Mouse (Mus musculus): ENCODE results near the gene Aamdc. TPM values are rescaled to one million over a fixed set of nuclear protein-coding genes. Genes with fewer than 3 reads are reported as not detected.

Gene Aamdc
- total and polyA plus RNA-seq, 3 experiments = 11.9 to 13.2 (median 12.2) TPM

GRCm38 (mm10) chr7:97519935-97520334 is 59.4 kb downstream of the Aamdc start:
- H3K27ac ChIP-seq (ENCODE audit: insufficient read depth, low read depth) = no peak overlapping the region

GRCm38 (mm10) chr7:97514786-97515185 is 64.5 kb downstream of the Aamdc start:
- Histone ChIP-seq H3K27me3 (replicated peaks) (no peaks in the 10 kb centered on the region), H3K9me3 (replicated peaks; ENCODE audit: low read length) (no peaks in the 10 kb centered on the region), H3K4me1 (ENCODE audit: control insufficient read depth in 1 of 2, insufficient read depth in 2 of 2) (no peaks in the 10 kb centered on the region), H3K4me2 (ENCODE audit: insufficient read depth, low read depth, poor library complexity, severe bottlenecking) (no peak overlapping the region), H3K79me2 (replicated peaks; ENCODE audit: control insufficient read depth, extremely low read depth, insufficient read depth, poor library complexity, severe bottlenecking) (no peaks in the 10 kb centered on the region), H3K27ac (ENCODE audit: insufficient read depth, low read depth) (no peak overlapping the region), H3K36me3 (replicated peaks in 1 of 2; ENCODE audit: control insufficient read depth in 1 of 2, insufficient read depth in 1 of 2, low read length in 1 of 2) (peaks cover 64 to 98% of the 10 kb centered on the region in 2 experiments), H3K9ac (ENCODE audit: insufficient read depth, low read depth) (no peak overlapping the region), H3K4me3 (replicated peaks in 1 of 3; ENCODE audit: low read depth in 2 of 3, low read length in 2 of 3, poor library complexity in 1 of 3) (no peak overlapping the region)
- in situ Hi-C loops (cut with MboI; ENCODE audit: low pct_ligation_motif_present, low pct_unique_long_range_greater_than_20kb, low sequenced_read_pairs) = no loop called here
- DNase-seq (ENCODE audit: extremely low read depth) = no peak
- dilution Hi-C loops (cut with MboI; ENCODE audit: extremely low pct_ligation_motif_present, extremely low pct_unique_long_range_greater_than_20kb, low sequenced_read_pairs) = no loop called here
- TF ChIP-seq CHD2 (IDR thresholded peaks at IDR 0.05; ENCODE audit: low read length) (no peak), ZMIZ1 (IDR thresholded peaks at IDR 0.05; ENCODE audit: low read depth, low read length) (no peak), BHLHE40 (IDR thresholded peaks at IDR 0.05; ENCODE audit: low read depth, low read length) (no peak), ZNF384 (IDR thresholded peaks at IDR 0.05; ENCODE audit: low read depth, low read length) (no peak), CTCF (conservative IDR thresholded peaks at IDR 0.05 in 1 of 2, IDR thresholded peaks at IDR 0.05 in 1 of 2; ENCODE audit: low read depth in 2 of 2, low read length in 2 of 2) (no peak), HCFC1 (IDR thresholded peaks at IDR 0.05; ENCODE audit: low read depth, low read length) (no peak), MYC (IDR thresholded peaks at IDR 0.05; ENCODE audit: low read depth, low read length) (no peak), MAZ (IDR thresholded peaks at IDR 0.05; ENCODE audit: low read depth, low read length) (no peak), SMC3 (IDR thresholded peaks at IDR 0.05; ENCODE audit: low read depth, low read length) (no peak), POLR2AphosphoS2 (IDR thresholded peaks at IDR 0.05; ENCODE audit: low read depth, low read length) (no peak), RCOR1 (conservative IDR thresholded peaks at IDR 0.05; ENCODE audit: low read depth, low read length) (no peak), ETS1 (conservative IDR thresholded peaks at IDR 0.05; ENCODE audit: low read depth, low read length) (no peak), MAFK (IDR thresholded peaks at IDR 0.05; ENCODE audit: insufficient replicate concordance, low read length) (no peak), EP300 (IDR thresholded peaks at IDR 0.05; ENCODE audit: low read length) (no peak), TCF12 (IDR thresholded peaks at IDR 0.05; ENCODE audit: low read depth, low read length) (no peak)

More at GRCm38 (mm10) chr7:97519935-97520334, 59.4 kb downstream of the Aamdc start:
- Histone ChIP-seq H3K4me1 (ENCODE audit: control insufficient read depth in 1 of 2, insufficient read depth in 2 of 2) (no peaks in the 10 kb centered on the region), H3K4me2 (ENCODE audit: insufficient read depth, low read depth, poor library complexity, severe bottlenecking) (no peak overlapping the region), H3K4me3 (replicated peaks in 1 of 3; ENCODE audit: low read depth in 2 of 3, low read length in 2 of 3, poor library complexity in 1 of 3) (no peak overlapping the region), H3K36me3 (replicated peaks in 1 of 2; ENCODE audit: control insufficient read depth in 1 of 2, insufficient read depth in 1 of 2, low read length in 1 of 2) (peaks cover 54 to 88% of the 10 kb centered on the region in 2 experiments), H3K9me3 (replicated peaks; ENCODE audit: low read length) (no peaks in the 10 kb centered on the region), H3K79me2 (replicated peaks; ENCODE audit: control insufficient read depth, extremely low read depth, insufficient read depth, poor library complexity, severe bottlenecking) (no peaks in the 10 kb centered on the region), H3K27me3 (replicated peaks) (no peaks in the 10 kb centered on the region), H3K9ac (ENCODE audit: insufficient read depth, low read depth) (no peak overlapping the region)
- dilution Hi-C loops (cut with MboI; ENCODE audit: extremely low pct_ligation_motif_present, extremely low pct_unique_long_range_greater_than_20kb, low sequenced_read_pairs) = no loop called here
- DNase-seq (ENCODE audit: extremely low read depth) = no peak
- in situ Hi-C loops (cut with MboI; ENCODE audit: low pct_ligation_motif_present, low pct_unique_long_range_greater_than_20kb, low sequenced_read_pairs) = no loop called here
- TF ChIP-seq E2F4 (IDR thresholded peaks at IDR 0.05; ENCODE audit: insufficient replicate concordance, low read depth, low read length) (no peak), ZNF384 (IDR thresholded peaks at IDR 0.05; ENCODE audit: low read depth, low read length) (no peak), RCOR1 (conservative IDR thresholded peaks at IDR 0.05; ENCODE audit: low read depth, low read length) (no peak), ZC3H11A (IDR thresholded peaks at IDR 0.05; ENCODE audit: low read depth, low read length) (no peak), IRF4 (IDR thresholded peaks at IDR 0.05; ENCODE audit: low read depth, low read length) (no peak), MEF2A (IDR thresholded peaks at IDR 0.05; ENCODE audit: borderline replicate concordance, low read depth, low read length) (no peak), MAX (IDR thresholded peaks at IDR 0.05; ENCODE audit: low read length) (no peak), POLR2A (IDR thresholded peaks at IDR 0.05; ENCODE audit: low read depth, low read length) (no peak)

All from CH12.LX (cell line).